Mouse (Mus musculus) forebrain, postnatal 0 days (tissue): ENCODE measurements at regions not wholly inside any gene's neighbourhood (a gene's known extent, or its start where the extent isn't known, plus 50 kb on each side); places are given as distances from the start of the nearest gene placed in this dataset.
A peak's percentile ranks its signal among the peaks of the same experiment; 100 is the strongest.

Experiments
- ATAC-seq: fragments of 200-750 bp; cut with Nextera tagmentation; 2 replicates; pipeline ENCODE4 v1.8.0; 2017; ENCODE audit warnings: mild to moderate bottlenecking, moderate library complexity
- DNase-seq: peaks from one replicate; pipeline ENCODE4 v3.0.0-alpha.2; 2015
- H3K27ac ChIP-seq: fragments of 300-500 bp; sonication (generic); 2 replicates; pipeline ENCODE4 v1.5.1; 2014; ENCODE audit warnings: low read depth, mild to moderate bottlenecking, antibody characterized with exemption, low read length, moderate library complexity, mixed read lengths
- H3K27me3 ChIP-seq: fragments of 300-500 bp; sonication (generic); 2 replicates; pipeline ENCODE4 v1.6.1; 2014; ENCODE audit warnings: mild to moderate bottlenecking, low read length, mixed read lengths; ENCODE audit not compliant: insufficient read depth
- H3K36me3 ChIP-seq: fragments of 300-500 bp; sonication (generic); 2 replicates; pipeline ENCODE4 v1.6.1; 2014; ENCODE audit warnings: mild to moderate bottlenecking, moderate library complexity; ENCODE audit not compliant: insufficient read depth
- H3K4me1 ChIP-seq: fragments of 300-500 bp; sonication (generic); 2 replicates; pipeline ENCODE4 v1.6.1; 2014; ENCODE audit warnings: antibody characterized with exemption; ENCODE audit not compliant: insufficient read depth
- H3K4me2 ChIP-seq: fragments of 300-500 bp; sonication (generic); 2 replicates; pipeline ENCODE4 v1.6.1; 2014; ENCODE audit warnings: low read depth, mild to moderate bottlenecking, moderate library complexity
- H3K4me3 ChIP-seq: fragments of 300-500 bp; sonication (generic); 2 replicates; pipeline ENCODE4 v1.5.1; 2014; ENCODE audit warnings: low read depth, low read length, mixed read lengths
- H3K9ac ChIP-seq: fragments of 300-500 bp; sonication (generic); 2 replicates; pipeline ENCODE4 v1.6.1; 2014; ENCODE audit warnings: mild to moderate bottlenecking
- H3K9me3 ChIP-seq: fragments of 300-500 bp; sonication (generic); 2 replicates; pipeline ENCODE4 v1.6.1; 2016; ENCODE audit warnings: low read length
- CTCF ChIP-seq: sonication (generic); IDR thresholded peaks from 2 replicates; pipeline ENCODE4 v1.5.1; 2016; ENCODE audit warnings: antibody characterized with exemption, control low read depth, low read depth
- WGBS: fragments of 180-500 bp; shearing (Covaris S2); extraction: QIAGEN DNeasy Blood & Tissue Kit; methylation state at CpG from one replicate; pipeline ENCODE4 v1.1.7; 2014; 5-methylcytosine and 5-hydroxymethylcytosine counted together

- no peak for TF ChIP-seq CTCF
- no peaks in the 10 kb centered on the region for H3K9me3 ChIP-seq
- 32% methylated on average over 4 of the region's 4 CpGs for WGBS
- no peaks in the 10 kb centered on the region for H3K4me1 ChIP-seq
- DNase-seq (no peak), ATAC-seq (no peak)
- H3K4me3 ChIP-seq, result no peak overlapping the region
- H3K4me2 ChIP-seq, result no peak overlapping the region
- H3K27me3 ChIP-seq, result no peaks in the 10 kb centered on the region
- H3K27ac ChIP-seq, result no peak overlapping the region
- no peak overlapping the region for H3K9ac ChIP-seq
- H3K36me3 ChIP-seq, result no peaks in the 10 kb centered on the region
Measured at GRCm38 (mm10) chr3:49096118-49096517, 661.0 kb downstream of the Pcdh18 start.

GRCm38 (mm10) chr3:49093818-49094680, 663.1 kb downstream of the Pcdh18 start:
- peak overlapping the region; percentile 3; the same call in 1 of the 2 replicates for H3K4me2 ChIP-seq
- peak; percentile 88 for DNase-seq

GRCm38 (mm10) chr3:49068801-49069200, 688.3 kb downstream of the Pcdh18 start:
- Histone ChIP-seq H3K36me3 (no peaks in the 10 kb centered on the region), H3K4me3 (no peak overlapping the region), H3K4me1 (no peaks in the 10 kb centered on the region), H3K27me3 (no peaks in the 10 kb centered on the region), H3K27ac (no peak overlapping the region), H3K4me2 (no peak overlapping the region), H3K9ac (no peak overlapping the region), H3K9me3 (no peaks in the 10 kb centered on the region)
- no peak for TF ChIP-seq CTCF
- no peak for ATAC-seq
- no peak for DNase-seq

More at GRCm38 (mm10) chr3:49093818-49094680, 663.1 kb downstream of the Pcdh18 start:
- TF ChIP-seq CTCF, result peak; percentile 89
- ATAC-seq, result peak; percentile 92
- 17% methylated on average over 11 of the region's 11 CpGs for WGBS
- no peak overlapping the region for H3K27ac ChIP-seq
- no peaks in the 10 kb centered on the region for H3K4me1 ChIP-seq
- no peaks in the 10 kb centered on the region for H3K9me3 ChIP-seq
- peak overlapping the region; percentile 22; the same call in 1 of the 2 replicates for H3K9ac ChIP-seq
- H3K4me3 ChIP-seq, result no peak overlapping the region
- no peaks in the 10 kb centered on the region for H3K36me3 ChIP-seq
- H3K27me3 ChIP-seq, result no peaks in the 10 kb centered on the region

GRCm38 (mm10) chr3:49062081-49062480, 695.0 kb downstream of the Pcdh18 start:
- DNase-seq, result no peak

GRCm38 (mm10) chr3:49032981-49033380, 724.1 kb downstream of the Pcdh18 start:
- H3K9ac ChIP-seq, result no peak overlapping the region
- 35% methylated on average over 5 of the region's 5 CpGs for WGBS
- no peaks in the 10 kb centered on the region for H3K27me3 ChIP-seq
- H3K4me3 ChIP-seq, result no peak overlapping the region
- DNase-seq (peak; percentile 89), ATAC-seq (peak; percentile 79)
- no peak overlapping the region for H3K4me2 ChIP-seq
- no peaks in the 10 kb centered on the region for H3K4me1 ChIP-seq
- no peaks in the 10 kb centered on the region for H3K9me3 ChIP-seq
- no peak for TF ChIP-seq CTCF
- no peaks in the 10 kb centered on the region for H3K36me3 ChIP-seq
- H3K27ac ChIP-seq, result no peak overlapping the region

More at GRCm38 (mm10) chr3:49062081-49062480, 695.0 kb downstream of the Pcdh18 start:
- Histone ChIP-seq H3K27ac (no peak overlapping the region), H3K4me3 (no peak overlapping the region), H3K36me3 (no peaks in the 10 kb centered on the region), H3K4me1 (no peaks in the 10 kb centered on the region), H3K9ac (no peak overlapping the region), H3K27me3 (no peaks in the 10 kb centered on the region), H3K4me2 (no peak overlapping the region), H3K9me3 (no peaks in the 10 kb centered on the region)
- WGBS, result 80% methylated on average over 9 of the region's 9 CpGs
- ATAC-seq, result no peak
- TF ChIP-seq CTCF, result no peak

GRCm38 (mm10) chr3:49009211-49009967, 747.7 kb downstream of the Pcdh18 start:
- DNase-seq, result peak; percentile 85
- H3K4me2 ChIP-seq, result no peak overlapping the region
- no peaks in the 10 kb centered on the region for H3K27me3 ChIP-seq
- no peak overlapping the region for H3K4me3 ChIP-seq
- no peak overlapping the region for H3K9ac ChIP-seq
- no peak for TF ChIP-seq CTCF
- WGBS, result 64% methylated on average over 6 of the region's 6 CpGs
- no peaks in the 10 kb centered on the region for H3K4me1 ChIP-seq
- H3K27ac ChIP-seq, result no peak overlapping the region
- H3K36me3 ChIP-seq, result no peaks in the 10 kb centered on the region
- ATAC-seq, result peak; percentile 97
- H3K9me3 ChIP-seq, result no peaks in the 10 kb centered on the region
